Mouse (Mus musculus): ENCODE measurements at regions not wholly inside any gene's neighbourhood (a gene's known extent, or its start where the extent isn't known, plus 50 kb on each side); places are given as distances from the start of the nearest gene placed in this dataset.

DNA sequence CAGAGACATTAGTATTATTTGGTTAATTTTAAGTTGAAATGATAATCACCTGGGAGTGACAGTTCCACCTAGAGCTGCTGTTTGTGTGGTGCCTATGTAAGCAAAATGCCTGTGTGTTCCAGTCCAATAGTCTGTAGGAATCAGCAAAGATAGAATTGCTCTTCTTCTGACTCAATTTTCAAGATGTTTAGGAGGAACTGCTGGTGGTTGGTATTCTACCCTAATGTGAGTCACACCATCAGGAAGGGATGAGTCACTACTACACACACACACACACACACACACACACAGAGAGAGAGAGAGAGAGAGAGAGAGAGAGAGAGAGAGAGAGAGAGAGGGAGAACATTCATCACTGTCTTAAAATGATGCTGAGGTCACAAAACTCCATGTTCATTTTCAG is 753.1 kb downstream of the Ets1 start:
- DNase-seq (ENCODE audit: low read depth in 1 of 2, low spot score in 2 of 2), result no peak

DNA sequence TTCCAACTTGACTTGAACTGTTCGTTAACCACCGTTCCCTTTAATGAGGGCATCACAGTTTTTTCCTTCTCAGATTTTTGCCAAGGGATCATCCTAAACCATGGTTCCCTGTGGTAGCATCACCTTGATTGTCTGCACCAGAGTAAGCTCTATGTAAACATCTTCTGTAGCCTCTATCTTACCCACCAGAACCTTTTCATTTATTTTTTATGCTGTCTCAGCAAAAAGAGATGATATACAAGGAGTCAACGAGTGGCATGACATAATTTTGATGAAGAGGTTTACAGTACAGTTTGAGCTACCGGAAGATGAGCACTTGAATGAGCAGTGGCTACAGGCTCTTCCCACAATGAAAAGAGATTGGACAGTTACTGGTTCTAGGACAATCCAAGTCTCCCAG is 768.7 kb downstream of the Ets1 start:
- no peak for DNase-seq (ENCODE audit: low read depth in 1 of 2, low spot score in 2 of 2)

- no peak for DNase-seq (ENCODE audit: low read depth in 1 of 2, low spot score in 2 of 2)
Measured at GRCm38 (mm10) chr9:33407517-33407916, 771.5 kb downstream of the Ets1 start.

DNA sequence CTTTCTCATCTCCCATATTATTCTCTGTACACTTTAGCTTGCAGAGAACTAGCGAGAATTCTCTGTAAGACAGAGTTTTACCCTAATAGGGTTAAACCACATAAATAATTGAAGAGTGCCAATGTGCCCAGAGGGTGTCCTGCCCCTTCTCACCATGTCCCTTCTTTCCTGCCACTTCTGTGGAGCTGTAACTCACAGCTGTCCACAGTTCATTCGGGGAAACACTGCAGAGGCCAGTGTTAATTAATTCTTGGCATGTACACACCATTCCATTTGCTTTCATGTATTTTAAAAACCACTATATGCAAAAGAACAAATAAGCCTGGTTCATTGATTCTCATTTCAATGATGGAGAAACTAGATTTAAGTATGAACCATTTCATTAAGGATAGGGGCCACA is 787.8 kb downstream of the Ets1 start:
- DNase-seq (ENCODE audit: low read depth in 1 of 2, low spot score in 2 of 2), result no peak

GRCm38 (mm10) chr9:33436459-33436858 is 800.4 kb downstream of the Ets1 start:
- DNase-seq (ENCODE audit: low read depth in 1 of 2, low spot score in 2 of 2), result no peak

GRCm38 (mm10) chr9:33442266-33442665 is 806.2 kb downstream of the Ets1 start:
- DNase-seq (ENCODE audit: low read depth in 1 of 2, low spot score in 2 of 2), result no peak

DNA sequence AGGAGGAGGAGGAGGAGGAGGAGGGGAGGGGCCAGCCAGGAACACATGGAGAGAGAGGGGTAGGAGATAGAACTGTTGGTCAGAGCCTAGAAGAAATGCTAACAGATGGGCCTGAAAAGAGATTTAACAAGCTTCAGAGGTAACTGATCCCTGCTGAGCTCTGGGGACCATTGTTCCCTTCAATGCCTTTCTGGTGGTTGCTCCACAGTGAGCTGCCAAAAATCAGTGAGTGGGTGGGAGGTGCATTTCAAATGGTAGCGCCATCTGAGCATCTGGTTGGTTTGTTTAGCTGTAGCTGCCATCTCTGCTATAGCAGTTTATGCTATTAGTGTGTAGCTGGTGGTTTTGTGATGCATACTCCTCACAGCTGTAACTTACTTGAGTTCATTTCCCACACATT is 809.9 kb downstream of the Ets1 start:
- DNase-seq (ENCODE audit: low read depth in 1 of 2, low spot score in 2 of 2), result no peak

GRCm38 (mm10) chr9:33475106-33475505 is 839.1 kb downstream of the Ets1 start:
- DNase-seq (ENCODE audit: low read depth in 1 of 2, low spot score in 2 of 2), result no peak

DNA sequence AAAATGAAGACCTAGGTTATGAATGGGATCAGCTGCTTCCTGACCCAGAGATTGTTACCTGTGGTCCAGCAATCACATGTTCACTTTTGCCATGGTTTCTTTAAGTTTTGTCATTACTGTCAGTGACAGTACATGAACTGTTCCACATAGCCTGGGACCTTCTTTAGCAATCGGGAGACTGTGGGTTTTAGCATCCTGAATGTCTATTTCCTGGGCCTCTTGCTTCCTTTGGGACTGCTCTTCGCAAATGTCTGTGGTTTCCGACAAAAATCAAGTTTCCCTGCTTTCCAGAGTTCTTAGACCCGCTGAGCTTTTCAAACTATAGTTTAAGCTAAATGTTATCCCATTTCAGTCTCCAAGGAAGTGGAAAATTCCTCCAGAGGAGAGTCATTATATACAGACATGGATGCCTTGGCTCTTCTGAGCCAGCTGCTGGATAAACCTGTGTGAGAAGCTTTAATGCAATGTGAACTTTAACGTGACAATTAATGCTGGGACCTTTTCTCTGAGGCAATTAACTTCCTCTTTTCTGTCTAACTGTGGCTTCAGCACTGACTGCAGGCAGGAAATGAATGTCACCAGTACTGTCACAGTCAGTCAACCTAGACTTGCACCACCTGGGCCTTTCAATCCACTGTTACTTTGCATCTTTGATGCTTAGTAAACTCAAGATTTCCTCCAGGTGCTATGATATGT is 847.0 kb downstream of the Ets1 start:
- no peak for DNase-seq (ENCODE audit: low read depth in 1 of 2, low spot score in 2 of 2)

- no peak for DNase-seq (ENCODE audit: low read depth in 1 of 2, low spot score in 2 of 2)
Measured at GRCm38 (mm10) chr9:33483541-33483846, 847.5 kb downstream of the Ets1 start.

GRCm38 (mm10) chr9:33533101-33533810 is 897.2 kb downstream of the Ets1 start:
- DNase-seq (ENCODE audit: low read depth in 1 of 2, low spot score in 2 of 2), result no peak

- DNase-seq (ENCODE audit: low read depth in 1 of 2, low spot score in 2 of 2), result no peak
Measured at GRCm38 (mm10) chr9:33543301-33543700, 907.3 kb downstream of the Ets1 start.

DNA sequence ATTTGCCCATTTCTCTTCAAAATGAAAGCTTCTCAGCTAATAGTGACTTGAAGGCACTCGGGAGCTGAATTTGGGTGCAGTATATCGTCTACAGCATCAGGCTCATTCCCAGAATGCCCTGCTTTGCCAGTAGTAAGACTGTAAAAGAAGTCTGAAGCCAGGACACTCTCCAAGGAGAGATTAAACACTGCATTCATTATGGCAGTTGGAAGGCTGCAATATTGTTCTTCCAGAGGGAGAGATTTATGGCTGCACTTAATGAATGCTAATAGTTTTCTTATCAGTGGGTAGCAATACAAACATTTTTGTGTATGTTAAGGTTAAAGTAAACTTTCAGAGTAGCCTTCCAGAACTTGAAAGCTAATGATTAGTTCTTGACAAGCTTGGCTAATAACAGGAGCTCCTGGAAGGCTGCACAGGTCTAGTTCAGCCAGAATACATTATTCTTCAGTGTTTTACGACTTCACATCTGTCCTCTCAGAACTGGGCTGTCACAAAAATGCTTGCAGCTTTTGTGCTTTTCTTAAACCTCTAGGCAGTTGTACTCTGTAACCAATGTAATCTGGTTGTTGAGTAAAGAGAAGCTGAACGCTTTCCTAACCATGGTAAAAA is 910.2 kb downstream of the Ets1 start:
- no peak for DNase-seq (ENCODE audit: low read depth in 1 of 2, low spot score in 2 of 2)

GRCm38 (mm10) chr9:33549395-33549794 is 913.4 kb downstream of the Ets1 start:
- no peak for DNase-seq (ENCODE audit: low read depth in 1 of 2, low spot score in 2 of 2)

DNA sequence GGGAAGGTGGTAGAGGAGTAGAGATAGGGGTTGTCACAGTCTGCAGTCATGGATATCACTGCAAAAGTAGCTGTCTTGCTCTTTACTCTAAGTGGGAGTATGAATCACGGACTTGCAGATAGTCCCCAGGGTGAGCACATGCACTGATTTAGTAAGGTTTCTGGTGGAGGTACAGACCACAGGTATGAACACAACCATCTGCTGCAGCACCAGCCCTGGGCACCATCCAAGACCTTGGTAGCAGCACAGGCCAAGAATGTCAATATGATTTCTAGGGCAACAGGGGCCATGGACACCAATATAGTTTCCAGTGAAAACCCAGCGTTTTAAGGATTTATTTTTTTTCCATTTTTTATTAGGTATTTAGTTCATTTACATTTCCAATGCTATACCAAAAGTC is 913.7 kb upstream of the Kirrel3 start:
- no peak for DNase-seq (ENCODE audit: low read depth in 1 of 2, low spot score in 2 of 2)

GRCm38 (mm10) chr9:33611511-33611910 is 874.2 kb upstream of the Kirrel3 start:
- DNase-seq (ENCODE audit: low read depth in 1 of 2, low spot score in 2 of 2), result no peak

- DNase-seq (ENCODE audit: low read depth in 1 of 2, low spot score in 2 of 2), result no peak
Measured at GRCm38 (mm10) chr9:33624378-33624777, 861.3 kb upstream of the Kirrel3 start.

DNA sequence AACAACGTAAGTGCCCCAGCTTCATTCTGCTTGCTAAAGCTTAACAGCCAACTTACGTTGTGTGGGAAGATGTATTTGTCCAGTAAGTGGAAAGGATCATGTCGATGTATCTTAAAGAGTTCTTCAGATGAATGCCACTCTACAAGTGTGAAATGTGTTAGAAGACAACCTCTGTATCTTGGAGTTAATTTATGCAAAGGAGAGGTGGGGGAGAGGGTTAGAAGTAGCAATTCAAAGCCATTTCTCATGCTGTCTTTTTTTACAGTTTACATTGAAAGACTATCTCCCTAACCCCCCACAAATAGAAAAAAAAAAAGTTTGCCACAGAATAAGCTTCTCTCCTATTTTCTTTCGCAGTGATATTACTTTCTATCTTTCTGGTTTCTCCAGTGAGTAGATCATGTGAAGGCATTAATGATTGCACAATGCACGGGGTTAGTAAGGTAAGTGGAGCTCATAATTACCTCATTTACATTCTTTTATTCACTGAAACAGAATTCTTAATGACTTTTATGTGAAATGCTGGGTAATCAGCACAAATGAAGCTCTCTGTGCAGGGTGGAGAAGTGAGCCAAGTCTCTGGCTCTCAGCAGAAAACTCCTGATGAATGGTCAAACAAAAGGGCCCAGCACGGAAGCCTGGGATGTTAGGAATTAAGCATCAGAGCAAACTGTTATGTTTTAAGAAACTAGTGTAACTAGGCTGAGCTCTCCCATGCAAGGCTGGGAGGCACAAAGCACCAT is 855.8 kb upstream of the Kirrel3 start:
- no peak for DNase-seq (ENCODE audit: low read depth in 1 of 2, low spot score in 2 of 2)

DNA sequence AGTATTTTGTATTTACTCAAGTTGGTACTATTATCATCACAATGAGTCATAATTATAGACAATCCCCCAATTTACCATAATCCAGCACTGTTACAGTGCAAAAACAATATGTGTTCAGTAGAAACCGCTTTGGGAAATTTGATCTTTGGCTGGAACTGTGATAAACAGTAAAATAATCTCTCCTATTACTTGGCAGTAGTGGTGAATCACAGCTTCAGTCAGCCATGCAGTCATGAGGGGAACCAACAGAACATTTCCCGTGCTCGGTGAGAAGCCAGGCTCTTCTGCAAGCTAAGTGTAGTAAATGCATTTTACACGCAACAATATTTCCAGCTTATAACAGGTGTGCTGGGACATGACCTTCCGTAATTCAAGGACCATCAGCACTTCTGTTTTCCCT is 822.7 kb upstream of the Kirrel3 start:
- no peak for DNase-seq (ENCODE audit: low read depth in 1 of 2, low spot score in 2 of 2)

GRCm38 (mm10) chr9:33681129-33681528 is 804.6 kb upstream of the Kirrel3 start:
- DNase-seq (ENCODE audit: low read depth in 1 of 2, low spot score in 2 of 2), result no peak

DNA sequence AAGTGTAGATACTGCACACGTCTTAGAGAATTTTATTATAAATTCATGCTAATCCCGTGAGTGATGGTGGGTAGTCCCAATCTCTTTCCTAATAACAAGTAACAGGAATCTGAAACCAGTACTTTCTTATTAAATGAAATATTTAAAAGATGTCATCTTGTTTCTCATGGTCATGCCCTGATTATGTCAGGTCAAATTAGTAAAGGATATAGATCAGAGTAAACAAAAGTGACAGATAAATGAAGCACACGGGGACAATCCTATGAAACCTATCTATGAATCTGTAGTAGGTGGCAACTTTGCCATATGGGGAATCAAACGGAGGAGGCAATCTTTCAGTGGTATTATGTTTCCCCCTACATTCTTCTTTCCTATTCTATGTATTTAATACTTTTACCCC is 794.0 kb upstream of the Kirrel3 start:
- DNase-seq (ENCODE audit: low read depth in 1 of 2, low spot score in 2 of 2), result no peak

DNA sequence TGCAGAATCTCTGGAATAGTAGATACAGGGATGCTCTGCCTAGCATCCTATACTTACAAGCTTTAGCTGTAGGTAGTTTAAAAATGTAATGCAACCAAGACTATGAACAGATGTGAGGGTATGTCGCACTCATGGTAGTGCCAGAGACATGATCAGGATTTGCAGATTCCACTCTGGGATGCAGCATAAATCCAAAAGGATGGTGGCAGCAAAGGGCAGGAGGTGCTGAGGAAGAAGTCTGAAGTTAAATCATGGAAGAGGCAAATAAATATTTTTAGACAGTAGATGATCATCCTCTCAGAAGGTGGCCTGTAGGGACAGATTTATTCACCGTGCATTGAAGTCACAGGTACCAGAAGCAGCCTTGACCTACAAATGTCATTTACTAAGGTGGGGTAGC is 768.1 kb upstream of the Kirrel3 start:
- DNase-seq (ENCODE audit: low read depth in 1 of 2, low spot score in 2 of 2), result no peak
